Mouse (Mus musculus): ENCODE data around the gene Foxs1. TPM values are rescaled to one million over a fixed set of nuclear protein-coding genes. Genes with fewer than 3 reads are reported as not detected.
A peak's percentile ranks its signal among the peaks of the same experiment; 100 is the strongest.

Foxs1 gene
- polyA plus RNA-seq, 1 experiment from 2014 or later: 9.3 TPM

GRCm38 (mm10) chr2:152948438-152949020, 15.5 kb upstream of the Foxs1 start:
- no peak overlapping the region for H3K4me3 ChIP-seq (ENCODE audit: low read length)
- peaks cover 79% of the 10 kb centered on the region for H3K27me3 ChIP-seq (ENCODE audit: control insufficient read depth, insufficient read depth, low read depth, low read length)
- no peak overlapping the region for H3K27ac ChIP-seq (ENCODE audit: low read length)
- no peaks in the 10 kb centered on the region for H3K9me3 ChIP-seq (ENCODE audit: control insufficient read depth, low read length)
- H3K4me1 ChIP-seq (replicated peaks; ENCODE audit: control insufficient read depth, insufficient read depth, low read length): peaks cover 12% of the 10 kb centered on the region
- no peak overlapping the region for H3K4me2 ChIP-seq (ENCODE audit: low read depth, low read length)
- no peaks in the 10 kb centered on the region for H3K36me3 ChIP-seq (ENCODE audit: control insufficient read depth, insufficient read depth, low read length)
- no peak overlapping the region for H3K9ac ChIP-seq (ENCODE audit: low read length)
- 82% methylated on average over 5 of the region's 5 CpGs for WGBS
- no peak for ATAC-seq (ENCODE audit: low read depth)

DNA sequence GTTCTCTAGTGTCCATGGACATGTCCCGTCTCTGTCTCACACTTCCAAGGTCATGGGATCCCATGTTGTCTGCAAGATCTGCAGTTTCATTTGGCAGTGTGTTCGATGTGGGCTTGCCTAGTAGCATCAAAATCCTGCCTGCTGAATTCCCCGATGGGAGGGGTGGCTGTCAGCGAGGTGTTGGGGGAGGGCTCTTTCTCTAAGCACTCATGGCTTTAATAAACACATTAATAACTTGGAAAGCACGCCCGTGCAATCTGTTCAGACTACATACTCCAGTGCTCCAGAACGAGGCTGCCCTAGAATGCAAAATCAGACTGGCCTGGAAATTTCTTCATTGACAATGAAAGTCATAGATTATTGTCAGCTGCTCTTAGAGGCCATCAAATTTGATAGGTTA, 14.1 kb upstream of the Foxs1 start:
- Histone ChIP-seq H3K9ac (ENCODE audit: low read length) (no peak overlapping the region), H3K27ac (ENCODE audit: low read length) (no peak overlapping the region), H3K36me3 (ENCODE audit: control insufficient read depth, insufficient read depth, low read length) (no peaks in the 10 kb centered on the region), H3K4me3 (ENCODE audit: low read length) (no peak overlapping the region), H3K4me2 (ENCODE audit: low read depth, low read length) (no peak overlapping the region), H3K27me3 (ENCODE audit: control insufficient read depth, insufficient read depth, low read depth, low read length) (peaks cover 85% of the 10 kb centered on the region), H3K4me1 (replicated peaks; ENCODE audit: control insufficient read depth, insufficient read depth, low read length) (peaks cover 17% of the 10 kb centered on the region), H3K9me3 (ENCODE audit: control insufficient read depth, low read length) (no peaks in the 10 kb centered on the region)
- peak; percentile 69 for ATAC-seq (ENCODE audit: low read depth)
- 35% methylated on average over 7 of the region's 7 CpGs for WGBS

DNA sequence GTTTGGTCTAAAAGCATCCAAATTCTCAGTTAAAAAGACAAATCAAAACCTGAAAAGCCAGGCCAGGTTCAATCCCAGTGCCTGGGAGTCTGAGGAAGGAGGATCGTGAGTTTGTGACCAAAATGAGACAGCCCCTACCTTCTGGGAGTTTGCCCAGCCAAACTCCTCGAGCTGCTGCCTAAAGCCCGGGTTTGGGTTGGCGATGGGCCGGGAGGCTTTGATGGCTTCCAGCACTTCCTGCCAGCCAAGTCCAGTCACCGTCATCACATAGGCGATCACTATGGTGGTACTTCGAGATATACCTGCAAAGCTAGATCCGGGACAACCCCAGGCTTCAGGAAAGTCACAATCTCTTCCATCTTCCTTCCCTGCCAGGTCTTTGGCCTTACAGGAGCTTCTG, 11.0 kb upstream of the Foxs1 start:
- no peak overlapping the region for H3K4me3 ChIP-seq (ENCODE audit: low read length)
- H3K27me3 ChIP-seq (ENCODE audit: control insufficient read depth, insufficient read depth, low read depth, low read length): peaks cover 72% of the 10 kb centered on the region
- H3K9me3 ChIP-seq (ENCODE audit: control insufficient read depth, low read length): no peaks in the 10 kb centered on the region
- H3K9ac ChIP-seq (ENCODE audit: low read length): no peak overlapping the region
- no peaks in the 10 kb centered on the region for H3K36me3 ChIP-seq (ENCODE audit: control insufficient read depth, insufficient read depth, low read length)
- peaks cover 7% of the 10 kb centered on the region; the same call in 1 of the 2 replicates for H3K4me1 ChIP-seq (replicated peaks; ENCODE audit: control insufficient read depth, insufficient read depth, low read length)
- no peak for ATAC-seq (ENCODE audit: low read depth)
- 47% methylated on average over 9 of the region's 9 CpGs for WGBS
- no peak overlapping the region for H3K4me2 ChIP-seq (ENCODE audit: low read depth, low read length)
- H3K27ac ChIP-seq (ENCODE audit: low read length): no peak overlapping the region

- Histone ChIP-seq H3K4me2 (ENCODE audit: low read depth, low read length) (peak overlapping the region; percentile 64), H3K27me3 (ENCODE audit: control insufficient read depth, insufficient read depth, low read depth, low read length) (peaks cover 68% of the 10 kb centered on the region), H3K36me3 (ENCODE audit: control insufficient read depth, insufficient read depth, low read length) (no peaks in the 10 kb centered on the region), H3K27ac (ENCODE audit: low read length) (no peak overlapping the region), H3K9me3 (ENCODE audit: control insufficient read depth, low read length) (no peaks in the 10 kb centered on the region), H3K4me1 (replicated peaks; ENCODE audit: control insufficient read depth, insufficient read depth, low read length) (peaks cover 7% of the 10 kb centered on the region; the same call in 1 of the 2 replicates), H3K4me3 (ENCODE audit: low read length) (peak overlapping the region; percentile 44), H3K9ac (ENCODE audit: low read length) (no peak overlapping the region; the same call in 1 of the 2 replicates)
- whole genome bisulfite sequencing: 8% methylated on average over 8 of the region's 8 CpGs
- ATAC-seq (ENCODE audit: low read depth): no peak
These were observed 10.6 kb upstream of the Foxs1 start for GRCm38 (mm10) chr2:152943568-152943967.

GRCm38 (mm10) chr2:152942898-152943515, 10.0 kb upstream of the Foxs1 start:
- H3K9me3 ChIP-seq (ENCODE audit: control insufficient read depth, low read length): no peaks in the 10 kb centered on the region
- H3K4me1 ChIP-seq (replicated peaks; ENCODE audit: control insufficient read depth, insufficient read depth, low read length): peaks cover 7% of the 10 kb centered on the region; the same call in 1 of the 2 replicates
- no peak overlapping the region for H3K27ac ChIP-seq (ENCODE audit: low read length)
- H3K9ac ChIP-seq (ENCODE audit: low read length): peak overlapping the region; percentile 11; the same call in 1 of the 2 replicates
- peaks cover 64% of the 10 kb centered on the region for H3K27me3 ChIP-seq (ENCODE audit: control insufficient read depth, insufficient read depth, low read depth, low read length)
- peak overlapping the region; percentile 64 for H3K4me2 ChIP-seq (ENCODE audit: low read depth, low read length)
- WGBS: 1% methylated on average over 64 of the region's 65 CpGs
- H3K4me3 ChIP-seq (ENCODE audit: low read length): peak overlapping the region; percentile 44
- ATAC-seq (ENCODE audit: low read depth): no peak
- no peaks in the 10 kb centered on the region for H3K36me3 ChIP-seq (ENCODE audit: control insufficient read depth, insufficient read depth, low read length)

- Histone ChIP-seq H3K27ac (ENCODE audit: low read length) (no peak overlapping the region), H3K4me2 (ENCODE audit: low read depth, low read length) (no peak overlapping the region), H3K27me3 (ENCODE audit: control insufficient read depth, insufficient read depth, low read depth, low read length) (peaks cover 56% of the 10 kb centered on the region), H3K9ac (ENCODE audit: low read length) (no peak overlapping the region), H3K9me3 (ENCODE audit: control insufficient read depth, low read length) (no peaks in the 10 kb centered on the region), H3K36me3 (ENCODE audit: control insufficient read depth, insufficient read depth, low read length) (no peaks in the 10 kb centered on the region), H3K4me3 (ENCODE audit: low read length) (no peak overlapping the region), H3K4me1 (replicated peaks; ENCODE audit: control insufficient read depth, insufficient read depth, low read length) (peaks cover 7% of the 10 kb centered on the region; the same call in 1 of the 2 replicates)
- ATAC-seq (ENCODE audit: low read depth): no peak
- 30% methylated on average over 7 of the region's 7 CpGs for WGBS
These were observed 8.8 kb upstream of the Foxs1 start for GRCm38 (mm10) chr2:152941776-152942175.

- H3K4me2 ChIP-seq (ENCODE audit: low read depth, low read length): no peak overlapping the region
- H3K27me3 ChIP-seq (ENCODE audit: control insufficient read depth, insufficient read depth, low read depth, low read length): peaks cover 54% of the 10 kb centered on the region
- no peak overlapping the region for H3K4me3 ChIP-seq (ENCODE audit: low read length)
- H3K27ac ChIP-seq (ENCODE audit: low read length): no peak overlapping the region
- H3K9ac ChIP-seq (ENCODE audit: low read length): no peak overlapping the region
- H3K36me3 ChIP-seq (ENCODE audit: control insufficient read depth, insufficient read depth, low read length): no peaks in the 10 kb centered on the region
- peaks cover 7% of the 10 kb centered on the region; the same call in 1 of the 2 replicates for H3K4me1 ChIP-seq (replicated peaks; ENCODE audit: control insufficient read depth, insufficient read depth, low read length)
- no peak for ATAC-seq (ENCODE audit: low read depth)
- 68% methylated on average over 6 of the region's 6 CpGs for WGBS
- H3K9me3 ChIP-seq (ENCODE audit: control insufficient read depth, low read length): no peaks in the 10 kb centered on the region
These were observed 8.1 kb upstream of the Foxs1 start for GRCm38 (mm10) chr2:152941106-152941505.

GRCm38 (mm10) chr2:152939846-152940245, 6.8 kb upstream of the Foxs1 start:
- Histone ChIP-seq H3K9ac (ENCODE audit: low read length) (no peak overlapping the region), H3K4me3 (ENCODE audit: low read length) (no peak overlapping the region), H3K27me3 (ENCODE audit: control insufficient read depth, insufficient read depth, low read depth, low read length) (peaks cover 42% of the 10 kb centered on the region), H3K27ac (ENCODE audit: low read length) (no peak overlapping the region), H3K36me3 (ENCODE audit: control insufficient read depth, insufficient read depth, low read length) (no peaks in the 10 kb centered on the region), H3K4me2 (ENCODE audit: low read depth, low read length) (no peak overlapping the region), H3K9me3 (ENCODE audit: control insufficient read depth, low read length) (no peaks in the 10 kb centered on the region), H3K4me1 (replicated peaks; ENCODE audit: control insufficient read depth, insufficient read depth, low read length) (peaks cover 7% of the 10 kb centered on the region; the same call in 1 of the 2 replicates)
- 13% methylated on average over 4 of the region's 4 CpGs for WGBS
- no peak for ATAC-seq (ENCODE audit: low read depth)

DNA sequence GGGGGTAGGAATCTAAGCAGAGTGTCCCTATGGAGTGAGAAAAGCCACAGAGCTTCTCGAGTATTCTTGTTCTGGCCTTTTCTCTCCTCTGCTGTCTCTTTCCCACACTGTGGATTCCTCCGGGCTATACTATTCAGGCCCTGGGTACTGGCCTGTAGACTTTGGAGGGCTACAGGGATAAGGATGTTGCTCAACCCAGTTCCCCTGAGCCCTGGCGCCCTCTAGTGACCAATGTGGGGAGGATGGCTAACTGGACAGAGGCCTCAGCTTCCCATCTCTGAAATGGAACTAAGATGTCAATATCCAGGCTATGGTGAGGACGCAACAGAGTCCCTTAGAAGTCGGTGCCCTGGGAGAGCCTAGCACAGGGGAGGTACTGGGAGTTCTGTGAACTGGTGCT, 606 bp upstream of the Foxs1 start:
- H3K4me2 ChIP-seq (ENCODE audit: low read depth, low read length): no peak overlapping the region
- no peak overlapping the region for H3K9ac ChIP-seq (ENCODE audit: low read length)
- 38% methylated on average over 5 of the region's 5 CpGs for WGBS
- peak; percentile 53; the same call in 1 of the 2 replicates for ATAC-seq (ENCODE audit: low read depth)
- no peak overlapping the region for H3K4me3 ChIP-seq (ENCODE audit: low read length)
- H3K36me3 ChIP-seq (ENCODE audit: control insufficient read depth, insufficient read depth, low read length): no peaks in the 10 kb centered on the region
- no peak overlapping the region for H3K27ac ChIP-seq (ENCODE audit: low read length)
- no peaks in the 10 kb centered on the region for H3K4me1 ChIP-seq (replicated peaks; ENCODE audit: control insufficient read depth, insufficient read depth, low read length)
- H3K9me3 ChIP-seq (ENCODE audit: control insufficient read depth, low read length): no peaks in the 10 kb centered on the region
- H3K27me3 ChIP-seq (ENCODE audit: control insufficient read depth, insufficient read depth, low read depth, low read length): no peaks in the 10 kb centered on the region

Data from lung, embryonic 16.5 days (tissue).